Mouse (Mus musculus) erythroblast, embryonic 14.5 days (primary cell): ENCODE measurements around the gene Dnajc14.

Experiments used
- GATA1 ChIP-seq: IDR thresholded peaks from 2 replicates; pipeline ENCODE4 v1.6.1; 2012; ENCODE audit warnings: low read length, inconsistent platforms, mixed read lengths
- TAL1 ChIP-seq: IDR thresholded peaks from 3 replicates; pipeline ENCODE4 v1.6.1; 2012; ENCODE audit warnings: low read length, inconsistent platforms, mixed read lengths

DNA sequence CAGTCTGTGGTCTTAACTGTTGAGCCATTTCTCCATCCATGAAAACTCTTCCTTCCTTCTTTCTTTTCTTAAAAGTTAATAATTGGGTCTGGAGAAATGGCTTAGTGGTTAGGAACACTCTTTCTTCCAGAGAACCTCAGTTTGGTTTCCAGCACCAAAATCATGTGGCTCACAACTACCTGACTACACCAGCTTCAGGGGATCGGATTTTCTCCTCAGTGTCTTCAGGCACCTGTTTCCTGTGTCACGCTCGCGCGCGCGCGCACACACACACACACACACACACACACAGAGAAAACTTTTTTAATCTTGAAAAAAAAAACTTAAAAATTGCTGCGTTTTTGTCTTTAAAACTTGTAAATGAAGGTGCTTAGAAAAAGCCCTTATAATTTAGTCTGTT lies 20.0 kb downstream of the Dnajc14 start:
- TF ChIP-seq TAL1 (no peak), GATA1 (no peak)
